Mouse (Mus musculus) heart, adult 18-20 months (tissue): Measurements from ENCODE around the gene Wdr19. TPM values are rescaled to one million over a fixed set of nuclear protein-coding genes. Genes with fewer than 3 reads are reported as not detected.

Experiments
- DNase-seq, 2 experiments: peaks; one replicate each; pipeline ENCODE4 v3.0.0; 2021 to 2022; ENCODE audit warnings: mixed read lengths in 1 of 2
- long read RNA-seq, 2 experiments: library from polyadenylated mRNA; stranded (forward); transcript quantifications; one replicate each; pipeline ENCODE4 v2.0.0; 2021
- total RNA-seq, 2 experiments: library from RNA; stranded (reverse); gene quantifications; 2 replicates each; pipeline ENCODE4 v1.2.3; 2021

Wdr19 gene
- 1 to 10 TPM in 1 of 2 experiments, under 1 TPM in 1; 0.89 to 1.2 TPM for total RNA-seq
- long read RNA-seq, experiment 1, result 0 reads
- long read RNA-seq, experiment 2, result 0 reads

DNA sequence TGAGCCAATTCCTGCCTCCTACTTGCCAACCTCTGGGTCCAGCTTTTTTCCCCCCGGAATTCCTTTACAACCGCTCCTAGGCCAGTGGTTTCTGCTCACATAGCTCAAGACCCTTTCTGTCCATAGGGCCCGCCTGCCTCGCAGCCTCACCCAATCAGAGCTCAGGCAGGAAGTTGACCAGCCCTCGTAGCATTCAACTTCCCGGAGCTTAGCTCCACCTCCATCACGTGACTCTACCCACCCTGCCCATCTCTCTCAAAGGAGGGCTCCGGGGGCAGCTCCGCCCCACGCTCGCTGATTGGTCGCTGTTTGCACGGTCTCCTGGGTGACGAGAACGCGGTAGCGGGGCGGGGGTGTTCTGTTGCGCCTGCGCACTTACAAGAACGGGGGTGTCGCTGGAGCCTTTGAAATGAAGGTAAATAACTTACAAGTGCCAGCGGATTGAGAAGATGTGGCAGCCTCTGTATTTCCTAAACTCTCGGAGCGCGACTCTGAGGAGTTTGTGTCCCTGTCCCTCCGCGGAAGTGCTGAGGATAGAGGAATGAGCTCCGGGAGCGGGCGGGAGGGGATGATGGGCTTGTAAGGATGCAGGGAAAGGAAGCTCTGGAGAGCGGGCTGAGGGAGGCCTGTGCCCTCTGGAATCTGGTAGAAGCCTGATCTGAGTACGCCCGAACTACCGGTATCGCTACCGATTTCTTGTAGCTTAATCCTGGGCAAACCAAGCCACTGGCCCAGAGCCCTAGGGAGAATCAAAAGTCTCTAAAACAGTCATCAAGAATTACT, at the start of gene Wdr19:
Gene Wdr19, plus strand, starts transcription at position 351 of the 783 bp plus-strand sequence.
- peak; percentile 98 to 100 for DNase-seq

GRCm38 (mm10) chr5:65149706-65150105, 49.8 kb upstream of the Wdr19 start:
- no peak for DNase-seq

DNA sequence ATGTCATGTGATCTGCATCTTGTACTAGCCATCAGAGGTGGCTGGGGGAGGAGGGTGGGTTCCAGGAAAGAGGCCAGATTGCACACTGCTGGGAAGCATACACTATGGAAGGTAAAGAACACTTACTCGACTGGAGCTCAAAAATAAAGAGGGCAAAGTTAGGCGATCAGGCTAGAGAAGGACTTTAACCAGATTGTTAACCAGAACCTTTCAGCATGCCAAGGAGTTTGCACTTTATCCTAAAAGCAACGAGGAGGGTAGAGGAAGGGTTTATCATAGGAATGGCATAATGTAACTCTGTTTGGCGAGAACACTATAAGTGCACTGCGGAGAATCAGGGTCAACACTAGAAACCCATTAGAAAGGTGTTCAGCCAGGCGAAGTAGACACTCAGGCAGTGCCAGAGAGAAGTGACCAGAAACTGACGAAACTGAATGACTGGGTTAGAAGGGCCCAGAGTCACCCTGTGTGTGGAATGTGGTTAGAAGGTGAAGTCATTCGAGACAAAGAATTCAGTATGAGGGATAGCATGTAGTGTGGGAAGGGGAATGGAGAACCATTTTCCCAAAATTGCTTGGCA, 49.0 kb upstream of the Wdr19 start:
- DNase-seq, result no peak

- no peak for DNase-seq
Observed at GRCm38 (mm10) chr5:65151276-65151675, 48.2 kb upstream of the Wdr19 start.

- DNase-seq, result no peak
Observed at GRCm38 (mm10) chr5:65151767-65152166, 47.7 kb upstream of the Wdr19 start.

DNA sequence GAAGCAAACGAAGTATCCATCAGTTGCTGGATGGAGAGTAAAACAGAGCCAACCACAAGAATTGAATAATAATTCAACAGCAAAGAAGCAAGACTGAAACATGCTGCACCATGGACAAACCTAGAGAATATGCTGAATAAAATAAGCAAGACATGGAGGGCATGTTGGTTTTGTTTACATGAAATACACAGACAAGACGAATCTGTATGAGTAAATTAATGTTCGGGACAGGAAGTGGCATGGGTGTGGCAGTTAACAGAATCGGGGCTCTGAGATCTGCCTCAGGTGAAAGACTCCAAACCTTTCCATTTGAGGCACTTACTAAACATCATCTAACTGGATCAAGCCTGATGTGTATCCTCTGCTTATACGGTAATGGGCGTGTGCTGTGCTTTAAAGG, 45.2 kb upstream of the Wdr19 start:
- DNase-seq, result no peak

GRCm38 (mm10) chr5:65156853-65157252, 42.6 kb upstream of the Wdr19 start:
- peak; percentile 33 to 44 for DNase-seq

GRCm38 (mm10) chr5:65157412-65158381, 41.8 kb upstream of the Wdr19 start:
- peak; percentile 83 to 92 for DNase-seq

GRCm38 (mm10) chr5:65158696-65159305, 40.7 kb upstream of the Wdr19 start:
- DNase-seq, result no peak

GRCm38 (mm10) chr5:65163001-65163400, 36.5 kb upstream of the Wdr19 start:
- DNase-seq, result no peak

GRCm38 (mm10) chr5:65163489-65164092, 35.9 kb upstream of the Wdr19 start:
- DNase-seq, result no peak

DNA sequence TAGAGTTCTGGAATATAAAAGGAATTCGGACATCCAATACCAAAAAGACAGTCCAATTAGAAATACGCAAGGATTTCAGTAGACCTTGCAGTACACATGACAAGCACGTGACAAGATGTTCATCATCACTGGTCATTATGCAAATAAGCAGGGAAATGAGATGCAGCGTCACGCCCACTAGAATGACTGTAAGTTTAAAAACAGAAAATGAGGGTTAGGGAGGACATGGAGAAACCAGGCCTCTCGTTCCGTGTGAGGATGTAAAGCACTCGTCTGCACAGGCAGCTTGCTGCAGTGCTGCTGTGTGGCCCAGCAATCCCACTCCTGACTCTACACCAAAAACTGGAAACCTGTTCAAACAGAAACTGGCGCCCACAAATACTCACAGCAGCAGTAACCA, 29.3 kb upstream of the Wdr19 start:
- DNase-seq, result no peak

DNA sequence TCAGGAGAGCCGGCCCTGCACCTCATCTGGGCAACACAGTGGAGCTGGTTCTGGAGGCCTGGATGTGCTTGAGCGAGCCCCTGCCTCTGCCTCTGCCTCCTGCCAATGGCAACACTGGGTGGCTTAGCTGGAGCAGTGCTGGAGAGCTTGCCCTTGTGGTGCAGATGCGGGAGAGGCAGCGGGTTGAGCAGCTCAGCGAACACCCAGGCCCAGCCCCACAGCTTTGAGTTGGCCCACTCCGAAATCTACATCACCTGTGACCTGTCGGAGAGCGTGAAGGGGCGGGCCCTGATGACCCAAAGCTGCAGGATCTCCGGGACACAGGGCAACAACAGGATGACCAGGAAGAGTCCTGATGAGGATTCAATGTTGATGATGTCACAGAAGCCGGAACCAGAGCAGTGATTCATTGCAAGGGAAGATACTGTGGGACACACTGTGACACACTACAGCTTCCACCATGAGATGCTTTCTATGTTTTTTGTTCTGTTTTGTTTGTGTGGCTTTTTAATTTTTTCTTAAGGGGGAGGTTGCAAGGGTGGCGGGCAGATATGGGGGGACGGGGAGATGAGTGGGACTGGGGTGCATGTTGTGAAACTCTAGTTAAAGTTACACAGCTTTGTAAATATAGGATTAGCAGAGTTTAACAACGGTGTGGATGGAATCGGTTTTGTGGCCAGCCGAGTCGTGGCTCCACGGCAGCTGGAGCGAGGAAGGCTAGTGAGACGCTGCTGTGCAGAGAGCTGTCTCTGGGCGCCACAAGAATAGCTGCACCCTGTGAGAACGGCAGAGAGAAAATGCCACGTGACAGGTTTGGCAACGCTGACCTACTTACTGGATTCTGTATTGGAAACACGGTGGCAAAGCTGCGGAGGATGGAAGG, 24.2 kb upstream of the Wdr19 start:
- DNase-seq, result peak in 1 of 2 experiments; percentile 54

GRCm38 (mm10) chr5:65175918-65176484, 23.5 kb upstream of the Wdr19 start:
- DNase-seq, result no peak

DNA sequence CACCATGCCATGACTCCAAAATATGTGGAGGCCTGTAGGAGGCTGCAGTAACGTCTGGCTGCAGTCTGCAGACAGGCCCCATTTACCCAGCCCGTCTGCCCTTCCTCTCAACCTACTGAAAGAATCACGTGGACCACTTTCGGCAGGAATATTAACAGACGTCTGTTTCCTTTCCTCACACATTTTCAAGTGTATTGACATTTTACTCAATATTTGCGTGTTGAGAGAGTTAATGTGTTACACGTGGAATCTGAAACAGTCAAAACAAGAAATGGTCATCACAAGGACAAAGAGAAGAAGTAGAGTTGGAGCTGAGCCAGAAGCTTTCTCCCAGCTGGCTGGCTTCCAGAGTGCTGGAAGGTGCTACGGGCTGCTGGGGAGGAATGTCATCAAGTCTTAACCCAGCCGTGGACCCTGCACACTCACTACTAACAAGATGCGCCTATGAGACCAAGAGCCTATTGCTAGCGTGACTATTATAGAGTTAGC, 22.4 kb upstream of the Wdr19 start:
- peak; percentile 25 to 30 for DNase-seq

DNA sequence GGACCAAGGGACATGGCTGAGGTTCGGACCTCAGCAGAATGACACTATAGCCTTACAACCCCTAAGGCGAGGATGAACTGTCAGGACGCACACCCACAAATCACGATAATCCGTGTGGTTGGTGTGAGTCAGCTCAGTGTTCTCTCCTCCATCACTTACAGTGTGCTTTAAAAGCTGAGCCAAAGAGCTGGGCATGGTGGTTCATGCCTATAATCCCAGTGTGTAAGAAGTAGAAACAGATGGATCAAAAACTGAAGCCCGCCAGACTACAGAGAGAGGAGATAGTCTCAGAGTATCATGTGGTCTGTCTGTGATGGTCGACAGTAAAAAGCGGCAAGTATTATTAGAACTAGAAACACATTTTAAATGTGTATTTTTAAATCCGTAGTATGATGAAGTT, 21.0 kb upstream of the Wdr19 start:
- DNase-seq, result no peak

- DNase-seq, result peak in 1 of 2 experiments; percentile 38
Observed at GRCm38 (mm10) chr5:65181160-65181793, 18.2 kb upstream of the Wdr19 start.

- no peak for DNase-seq
Observed at GRCm38 (mm10) chr5:65181794-65182169, 17.7 kb upstream of the Wdr19 start.

- no peak for DNase-seq
Observed at GRCm38 (mm10) chr5:65182268-65182667, 17.2 kb upstream of the Wdr19 start.

DNA sequence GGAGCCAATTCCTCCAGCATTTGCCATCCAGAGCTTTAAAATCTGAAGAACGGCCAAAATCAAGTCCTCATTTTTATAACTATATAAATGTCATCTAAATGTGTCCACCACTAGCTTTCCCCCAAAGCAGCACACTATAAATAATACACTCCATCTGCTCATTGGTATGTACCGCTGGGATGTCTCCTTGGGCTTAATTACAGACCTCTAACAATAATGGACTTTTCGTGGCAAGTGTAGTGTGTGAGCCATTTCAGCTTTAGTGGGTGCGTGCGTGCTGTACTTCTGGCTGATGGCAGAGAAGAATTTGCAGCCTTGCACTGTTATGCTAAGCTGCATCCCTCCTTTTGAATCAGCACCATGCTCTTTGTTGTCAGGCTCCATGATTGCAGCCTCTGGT, 7.9 kb upstream of the Wdr19 start:
- no peak for DNase-seq
